Mouse (Mus musculus): ENCODE measurements around the gene Them4.
A peak's percentile ranks its signal among the peaks of the same experiment; 100 is the strongest.

Gene Them4

DNA sequence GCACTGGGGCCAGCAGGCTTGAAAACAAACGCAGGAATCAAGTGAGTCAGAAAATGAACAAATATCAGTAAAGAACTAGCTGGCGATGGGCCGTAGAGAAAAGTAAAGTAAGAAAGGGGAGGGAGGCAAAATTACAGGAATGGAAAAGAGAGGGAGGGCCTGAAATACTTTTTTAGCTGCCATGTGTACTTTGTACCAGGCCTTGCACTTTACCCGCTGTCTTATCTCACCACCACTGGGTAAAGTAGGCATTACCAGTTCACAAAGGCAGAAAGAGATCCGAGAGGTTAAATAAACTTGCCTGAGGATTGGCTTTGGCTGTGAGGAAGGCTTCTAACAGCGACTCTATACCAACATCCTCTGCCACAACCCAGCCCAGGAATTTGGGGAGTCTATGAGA is 57.6 kb downstream of the Them4 start:
- DNase-seq (ENCODE audit: low spot score in 2 of 2) = no peak

DNA sequence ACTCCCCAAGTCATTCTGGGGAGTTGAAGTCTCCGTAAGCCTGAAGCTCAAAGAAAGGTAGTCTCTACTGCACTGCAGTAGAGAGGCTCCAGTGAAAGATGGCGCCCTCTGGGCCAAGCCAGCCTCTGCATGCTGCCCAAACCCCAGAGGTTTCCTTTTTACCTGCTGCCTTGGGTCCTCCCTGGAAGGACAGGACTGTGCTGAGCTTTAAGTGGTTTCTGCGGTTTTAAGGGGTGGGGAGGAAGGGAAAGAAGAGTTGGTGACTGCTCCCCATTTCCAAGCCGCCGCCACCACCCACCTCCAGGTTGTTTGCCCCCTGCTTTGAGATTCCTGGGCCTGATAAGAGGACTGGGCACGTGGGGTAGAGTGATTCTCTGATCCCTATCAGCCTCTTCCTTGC is 58.7 kb downstream of the Them4 start:
- no peak for DNase-seq (ENCODE audit: low spot score in 2 of 2)

DNA sequence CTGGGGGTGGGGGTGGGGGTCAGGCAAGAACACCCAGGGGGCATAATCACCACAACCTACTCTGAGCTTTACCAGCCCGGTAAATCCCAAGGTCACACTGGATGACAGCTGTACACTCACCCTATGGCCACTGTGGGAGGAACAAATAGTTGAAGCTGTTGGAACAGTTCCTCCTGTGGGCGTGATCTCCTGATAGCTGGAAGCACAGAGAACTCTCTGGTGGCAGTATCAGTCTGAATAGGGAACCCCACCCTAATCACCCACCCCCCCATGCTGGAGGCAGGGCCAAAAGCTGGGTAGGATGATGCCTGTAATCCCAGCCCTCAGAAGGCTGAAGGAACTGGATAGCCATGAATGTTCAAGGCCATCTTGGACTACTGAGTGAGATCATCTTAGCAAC is 59.8 kb downstream of the Them4 start:
- no peak for DNase-seq (ENCODE audit: low spot score in 2 of 2)

DNA sequence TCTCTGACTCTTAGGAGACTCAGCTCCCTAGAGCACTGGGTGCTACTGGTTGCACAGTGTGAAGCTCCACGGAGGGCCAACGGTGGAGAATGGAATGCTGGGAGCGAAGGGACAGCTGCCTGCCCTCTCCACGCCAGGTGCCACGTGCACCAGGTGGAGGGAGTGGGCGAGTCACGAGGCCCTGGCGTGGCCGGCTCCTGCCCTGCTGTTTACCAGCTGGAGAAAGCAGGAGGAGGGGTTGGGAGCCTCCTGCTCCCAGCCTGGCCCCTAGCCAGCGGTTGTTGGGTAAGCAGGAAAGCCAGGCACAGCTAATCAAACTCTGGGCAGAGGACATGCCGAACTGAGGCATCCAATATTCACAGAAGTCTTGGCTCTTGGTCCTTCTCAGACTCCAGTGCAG is 61.7 kb downstream of the Them4 start:
- DNase-seq (ENCODE audit: low spot score in 2 of 2) = peak; percentile 12 to 21

DNA sequence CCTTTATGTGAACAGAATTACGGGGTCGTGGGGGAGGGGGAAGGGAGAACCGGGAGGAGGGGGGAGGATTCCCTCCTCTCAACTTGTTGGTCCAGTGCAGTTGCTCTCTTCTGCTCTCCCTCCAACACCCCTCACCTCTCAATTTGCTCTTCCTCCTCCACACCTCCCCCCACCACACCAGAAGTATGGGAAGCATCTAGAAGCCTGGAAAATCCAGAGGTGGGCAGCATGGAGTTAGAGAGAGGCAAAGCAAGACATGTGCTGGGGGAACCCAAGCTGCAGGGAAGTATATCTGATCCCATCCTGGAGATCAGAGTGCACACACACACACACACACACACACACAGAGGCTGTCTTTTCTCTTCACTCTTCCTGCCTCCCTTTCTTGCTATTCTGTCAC is 62.1 kb downstream of the Them4 start:
- no peak for DNase-seq (ENCODE audit: low spot score in 2 of 2)

DNA sequence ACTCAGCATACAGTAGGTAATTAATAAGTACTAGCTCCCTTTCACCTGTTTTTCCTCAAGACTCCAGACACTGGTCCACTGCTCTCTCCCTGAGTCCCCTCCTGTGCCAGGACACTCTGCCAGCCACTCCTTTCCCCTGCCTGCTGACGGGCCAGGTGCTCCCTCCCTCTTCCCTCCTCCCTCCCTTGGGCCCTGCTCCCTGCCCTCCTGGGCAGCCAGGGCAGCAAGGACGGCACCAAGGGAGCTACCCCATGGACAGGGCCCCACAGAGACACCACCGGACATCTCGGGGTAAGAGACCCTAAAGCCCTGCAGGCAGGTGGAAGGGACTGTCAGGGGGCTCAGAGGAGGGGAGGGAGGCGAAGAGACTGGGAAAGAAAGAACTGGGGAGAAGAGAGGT is 62.8 kb downstream of the Them4 start, which contains the start of gene Rorc:
Gene Rorc (plus strand): TSS at position 154 of the 400 bp plus-strand sequence.
- DNase-seq (ENCODE audit: low spot score in 2 of 2) = no peak

DNA sequence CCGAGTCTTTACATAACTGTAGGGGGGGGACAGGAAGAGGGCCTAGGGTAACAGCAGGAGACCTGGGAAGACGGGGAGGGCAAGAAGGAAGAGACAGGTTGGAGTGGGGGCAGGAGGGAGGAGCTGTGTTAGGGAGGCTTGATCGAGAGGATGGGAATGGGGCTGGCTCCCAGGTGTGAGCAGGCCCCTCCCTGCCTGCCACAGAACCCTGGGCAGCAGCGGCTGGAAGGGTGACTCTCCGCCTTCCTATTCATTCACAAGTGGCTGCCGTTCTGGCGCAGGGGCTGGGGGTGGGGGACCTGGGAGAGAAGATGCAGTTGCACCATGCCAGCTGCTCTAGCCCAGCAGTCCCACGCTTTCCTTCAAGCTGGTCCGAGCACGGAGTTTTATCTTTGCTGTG is 63.2 kb downstream of the Them4 start:
- DNase-seq (ENCODE audit: low spot score in 2 of 2) = peak; percentile 26

DNA sequence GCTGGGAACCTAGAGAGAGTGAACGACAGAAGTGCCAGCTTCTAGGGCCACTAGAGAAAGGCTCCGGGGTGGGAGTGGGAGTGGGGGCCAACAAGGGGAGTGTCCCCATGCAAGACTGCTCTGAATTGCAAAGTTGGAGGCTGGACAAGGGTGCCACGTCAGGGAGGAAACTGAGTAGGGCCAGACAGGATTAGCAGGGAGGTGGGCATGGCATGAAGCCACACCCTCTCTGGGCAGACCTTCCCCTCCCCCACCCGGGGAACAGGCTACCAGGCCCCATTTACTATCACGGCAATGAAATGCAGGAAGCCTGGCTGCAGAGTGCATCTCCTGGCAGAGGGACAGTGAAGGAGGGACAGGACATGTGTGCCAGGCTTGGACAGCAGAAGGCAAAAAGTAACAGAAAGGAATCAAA is 63.7 kb downstream of the Them4 start:
- DNase-seq (ENCODE audit: low spot score in 2 of 2) = no peak

DNA sequence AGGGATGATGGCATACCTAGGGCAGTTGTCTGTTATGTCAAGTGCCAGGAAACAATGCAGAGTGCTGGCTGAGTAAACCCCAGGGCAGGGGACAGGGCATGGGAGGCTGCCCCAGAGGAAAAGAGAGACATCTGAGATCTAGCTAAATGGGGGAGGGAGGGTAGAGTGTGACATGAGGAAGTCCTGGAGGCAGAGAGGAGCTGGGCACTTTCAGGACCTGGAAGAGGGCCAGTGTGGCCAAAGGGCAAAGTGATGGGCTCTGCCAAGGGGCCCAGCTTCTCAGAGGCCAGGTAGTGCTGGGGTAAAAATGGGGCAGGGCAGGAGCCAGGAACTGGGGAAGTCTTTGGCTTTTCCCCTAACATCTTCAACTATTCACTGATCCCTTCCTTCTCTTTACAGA is 64.7 kb downstream of the Them4 start:
- no peak for DNase-seq (ENCODE audit: low spot score in 2 of 2)

DNA sequence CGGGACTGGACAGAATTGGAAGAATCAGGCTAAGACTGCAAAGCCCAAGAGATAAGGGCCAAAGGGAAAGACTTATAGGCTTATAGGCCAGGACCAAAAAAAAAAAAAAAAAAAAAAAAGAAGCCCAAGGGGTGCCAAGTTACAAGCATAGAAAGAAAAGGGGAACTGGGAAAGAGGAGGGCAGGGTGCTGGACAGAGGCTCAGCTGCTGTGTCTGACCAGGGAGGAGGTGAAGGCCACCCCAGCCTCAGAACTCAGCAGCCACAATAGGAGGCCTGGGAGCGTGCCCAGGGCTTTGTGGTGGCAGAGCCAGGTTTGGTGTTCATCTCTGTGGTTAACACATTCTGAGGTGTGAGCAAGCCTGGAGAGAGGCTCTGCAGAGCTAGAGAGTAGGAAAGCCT is 65.3 kb downstream of the Them4 start:
- no peak for DNase-seq (ENCODE audit: low spot score in 2 of 2)

DNA sequence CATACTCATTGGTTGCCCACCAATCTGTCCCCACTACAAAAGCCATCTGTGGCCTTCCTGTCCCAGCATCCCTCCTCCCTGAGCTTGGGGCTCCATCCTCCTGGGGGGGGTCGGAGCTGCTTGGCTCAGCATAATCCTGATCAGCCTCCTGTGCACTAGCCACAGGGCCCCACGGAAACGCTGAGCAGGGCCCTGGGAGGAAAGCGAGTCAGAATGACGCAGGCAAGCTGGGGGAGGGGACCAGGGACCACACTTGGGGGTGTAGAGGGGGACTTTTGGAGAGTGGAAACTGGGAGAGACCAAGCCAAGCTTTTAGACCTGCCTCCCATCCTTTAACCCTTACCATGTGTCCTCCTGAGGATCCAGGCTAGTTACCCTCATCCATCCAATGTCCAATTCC is 66.0 kb downstream of the Them4 start:
- DNase-seq (ENCODE audit: low spot score in 2 of 2) = no peak

DNA sequence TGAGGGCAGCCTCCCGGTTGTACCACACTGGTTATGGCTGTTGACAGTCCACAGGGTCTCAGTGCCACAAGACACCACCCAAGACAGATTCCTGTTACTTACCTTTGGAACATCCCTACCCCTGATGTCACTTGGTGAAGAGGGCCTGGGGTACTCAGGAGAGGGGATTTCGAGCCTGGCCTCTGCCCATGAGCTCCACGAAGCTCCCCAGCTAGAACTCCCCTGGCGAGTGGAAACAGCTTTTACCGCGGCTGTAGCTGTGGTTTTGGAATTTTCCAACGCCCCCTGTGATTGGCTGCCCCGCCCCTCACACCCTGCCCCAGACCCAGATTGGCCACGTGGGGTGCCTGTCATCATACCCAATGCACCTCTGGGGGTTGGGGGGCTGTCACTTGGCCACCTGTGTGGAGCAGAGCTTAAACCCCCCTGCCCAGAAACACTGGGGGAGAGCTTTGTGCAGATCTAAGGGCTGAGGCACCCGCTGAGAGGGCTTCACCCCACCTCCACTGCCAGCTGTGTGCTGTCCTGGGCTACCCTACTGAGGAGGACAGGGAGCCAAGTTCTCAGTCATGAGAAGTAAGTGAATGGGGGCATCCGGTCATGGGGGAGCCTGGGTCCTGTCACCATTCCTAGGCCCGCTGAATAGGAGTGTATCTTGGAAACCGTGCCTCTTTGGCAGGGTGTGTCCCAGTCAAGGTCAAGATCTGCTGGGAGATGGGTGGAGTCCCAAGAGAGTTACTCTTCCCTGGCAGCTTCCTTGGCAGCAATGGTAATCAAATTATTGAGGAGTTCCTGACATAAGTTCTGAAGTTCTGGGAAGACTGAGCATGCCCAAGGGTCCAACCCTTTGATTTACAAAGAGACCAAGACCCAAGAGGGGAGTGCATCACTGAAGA is 67.4 kb downstream of the Them4 start:
- DNase-seq (ENCODE audit: low spot score in 2 of 2) = no peak

DNA sequence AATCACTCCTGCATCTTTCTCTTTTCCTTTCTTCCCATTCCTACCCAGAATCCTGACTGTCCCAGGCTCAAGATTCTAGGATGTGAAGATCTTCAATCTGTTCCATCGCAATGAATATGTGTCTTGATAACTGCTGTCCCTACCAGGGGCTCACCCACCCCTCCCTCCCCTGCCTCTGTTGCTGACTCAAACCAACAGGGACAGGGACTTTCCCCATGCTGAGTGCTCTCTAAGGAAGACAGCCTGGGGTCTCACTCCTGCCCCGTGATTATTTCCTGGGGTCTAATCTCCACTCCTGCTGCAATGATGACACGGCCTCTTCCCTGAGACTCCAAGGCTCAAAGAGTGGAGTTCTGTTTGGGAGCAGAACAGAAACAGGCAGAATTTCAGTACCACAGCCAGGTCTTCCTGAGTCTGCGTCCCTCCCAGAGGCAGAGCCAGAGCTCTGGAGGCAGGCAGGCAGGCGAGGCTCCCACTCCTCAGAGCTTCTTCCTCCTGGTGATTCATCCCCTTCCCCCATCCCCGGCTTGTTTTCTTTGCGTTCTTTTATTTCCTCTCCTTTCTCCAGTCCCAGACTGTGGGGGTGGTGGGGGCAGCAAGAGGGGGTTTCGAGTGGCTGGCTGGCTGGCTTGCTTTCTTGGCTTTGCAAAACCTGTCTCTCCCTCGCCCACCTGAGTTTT is 70.1 kb downstream of the Them4 start:
- peak; percentile 45 to 59 for DNase-seq (ENCODE audit: low spot score in 2 of 2)

Measured in right cerebral cortex, adult 2 months (tissue).